Mouse (Mus musculus) spleen, adult 2 months (tissue): ENCODE data around the gene Ctnna3. TPM values are rescaled to one million over a fixed set of nuclear protein-coding genes. Genes with fewer than 3 reads are reported as not detected.

Experiments used
- DNase-seq, 2 experiments: peaks; one replicate each; pipeline versions ENCODE4 v3.0.0 to v3.0.0-alpha.2; 2012 to 2021; ENCODE audit warnings: low spot score in 2 of 2, low read depth in 1 of 2
- H3K27ac ChIP-seq: fragments of 200-500 bp; 2 replicates; pipeline ENCODE4 v1.5.1; 2012; ENCODE audit warnings: low read length, inconsistent platforms; ENCODE audit not compliant: insufficient read depth
- H3K27me3 ChIP-seq: fragments of 200-500 bp; 2 replicates; pipeline ENCODE4 v1.6.1; 2012; ENCODE audit warnings: mild to moderate bottlenecking, moderate library complexity, low read length, inconsistent platforms; ENCODE audit not compliant: control insufficient read depth, insufficient read depth
- H3K36me3 ChIP-seq: fragments of 200-500 bp; 2 replicates; pipeline ENCODE4 v1.6.1; 2012; ENCODE audit warnings: mild to moderate bottlenecking, low read length, inconsistent platforms; ENCODE audit not compliant: control insufficient read depth, insufficient read depth
- H3K4me1 ChIP-seq: fragments of 200-500 bp; 2 replicates; pipeline ENCODE4 v1.6.1; 2011; ENCODE audit warnings: inconsistent platforms; ENCODE audit not compliant: control insufficient read depth, insufficient read depth, insufficient read length
- H3K4me3 ChIP-seq: fragments of 200-500 bp; 2 replicates; pipeline ENCODE4 v1.5.1; 2011; ENCODE audit warnings: mild to moderate bottlenecking, inconsistent platforms; ENCODE audit not compliant: insufficient read depth, insufficient read length; ENCODE audit errors: extremely low read depth
- CTCF ChIP-seq: fragments of 200-500 bp; IDR thresholded peaks from 2 replicates; pipeline ENCODE4 v1.5.1; 2011; ENCODE audit warnings: mild to moderate bottlenecking, inconsistent platforms; ENCODE audit not compliant: insufficient read depth, insufficient read length, insufficient replicate concordance; ENCODE audit errors: extremely low read depth
- POLR2A ChIP-seq: fragments of 200-500 bp; IDR thresholded peaks from 2 replicates; pipeline ENCODE4 v1.6.1; 2011; ENCODE audit warnings: low read depth, low read length, inconsistent platforms
- WGBS: fragments of 180-500 bp; shearing (Covaris S2); methylation state at CpG from one replicate; pipeline ENCODE4 v1.1.7; 2018; 5-methylcytosine and 5-hydroxymethylcytosine counted together
- polyA plus RNA-seq: library from polyadenylated mRNA; depleted of rRNA; stranded (reverse); fragments of >200 nt; gene quantifications from 2 replicates; pipeline ENCODE4 v1.2.3, GENCODE M21; 2012

Ctnna3 gene
- polyA plus RNA-seq, 1 experiment: 0.07 TPM

GRCm38 (mm10) chr10:64278836-64279235 is 848.9 kb downstream of the Ctnna3 start:
- no peak for DNase-seq
- H3K27ac ChIP-seq: no peak overlapping the region
- H3K36me3 ChIP-seq: no peaks in the 10 kb centered on the region
- H3K4me1 ChIP-seq: no peaks in the 10 kb centered on the region
- no peak for TF ChIP-seq CTCF
- no peak overlapping the region for H3K4me3 ChIP-seq
- 83% methylated on average over 2 of the region's 2 CpGs for WGBS
- H3K27me3 ChIP-seq: no peaks in the 10 kb centered on the region

DNA sequence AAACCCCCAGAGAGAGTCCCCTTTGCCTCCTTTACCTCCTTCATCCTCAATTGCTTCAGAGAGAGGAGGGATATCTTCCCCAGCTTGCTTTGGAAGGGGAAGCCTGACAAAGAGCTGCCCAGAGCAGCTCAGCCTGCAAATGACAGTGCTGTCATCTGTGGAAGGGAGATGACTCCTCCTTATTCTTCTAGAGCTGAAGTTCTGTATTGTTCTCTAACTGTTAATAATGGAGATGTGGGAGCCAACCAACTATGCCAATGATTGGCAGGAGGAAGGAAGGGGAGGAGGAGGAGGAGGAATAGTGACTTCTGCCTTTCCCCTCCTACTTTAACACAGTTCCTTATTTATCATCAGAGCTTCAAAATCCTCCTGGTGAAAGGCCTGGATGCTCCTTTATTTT is 875.9 kb downstream of the Ctnna3 start:
- Histone ChIP-seq H3K4me3 (no peak overlapping the region), H3K4me1 (no peaks in the 10 kb centered on the region), H3K36me3 (no peaks in the 10 kb centered on the region), H3K27ac (no peak overlapping the region), H3K27me3 (no peaks in the 10 kb centered on the region)
- no peak for DNase-seq
- TF ChIP-seq POLR2A: no peak
- no peak for TF ChIP-seq CTCF

- WGBS: 82% methylated on average over 2 of the region's 2 CpGs
- no peak for DNase-seq
- H3K4me1 ChIP-seq: no peaks in the 10 kb centered on the region
- TF ChIP-seq POLR2A: no peak
- no peak overlapping the region for H3K27ac ChIP-seq
- H3K36me3 ChIP-seq: no peaks in the 10 kb centered on the region
- no peak overlapping the region for H3K4me3 ChIP-seq
- no peaks in the 10 kb centered on the region for H3K27me3 ChIP-seq
Observed at GRCm38 (mm10) chr10:64311622-64312292, 881.9 kb downstream of the Ctnna3 start.

DNA sequence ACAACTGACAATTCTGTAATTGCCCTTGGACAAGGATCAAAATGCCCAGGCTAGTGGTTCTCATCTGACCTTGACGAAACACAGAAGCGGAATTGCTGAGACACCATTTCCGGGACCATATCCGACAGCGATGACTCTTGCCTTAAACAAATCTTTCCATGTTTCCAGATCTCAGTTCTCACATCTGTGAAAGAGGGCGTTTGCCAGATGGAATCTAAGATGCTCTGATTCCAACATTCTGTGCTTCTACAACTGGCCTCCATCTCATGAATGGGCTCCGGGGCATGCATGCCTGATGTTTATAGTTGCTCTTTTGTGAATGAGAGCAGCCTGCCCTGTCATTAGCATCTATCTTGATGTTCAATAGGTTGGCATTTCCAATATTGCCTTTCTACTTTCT is 890.4 kb downstream of the Ctnna3 start:
- TF ChIP-seq POLR2A: no peak
- TF ChIP-seq CTCF: no peak
- WGBS: 89% methylated on average over 7 of the region's 7 CpGs
- Histone ChIP-seq H3K36me3 (no peaks in the 10 kb centered on the region), H3K27ac (no peak overlapping the region), H3K4me3 (no peak overlapping the region), H3K4me1 (no peaks in the 10 kb centered on the region), H3K27me3 (no peaks in the 10 kb centered on the region)
- no peak for DNase-seq

DNA sequence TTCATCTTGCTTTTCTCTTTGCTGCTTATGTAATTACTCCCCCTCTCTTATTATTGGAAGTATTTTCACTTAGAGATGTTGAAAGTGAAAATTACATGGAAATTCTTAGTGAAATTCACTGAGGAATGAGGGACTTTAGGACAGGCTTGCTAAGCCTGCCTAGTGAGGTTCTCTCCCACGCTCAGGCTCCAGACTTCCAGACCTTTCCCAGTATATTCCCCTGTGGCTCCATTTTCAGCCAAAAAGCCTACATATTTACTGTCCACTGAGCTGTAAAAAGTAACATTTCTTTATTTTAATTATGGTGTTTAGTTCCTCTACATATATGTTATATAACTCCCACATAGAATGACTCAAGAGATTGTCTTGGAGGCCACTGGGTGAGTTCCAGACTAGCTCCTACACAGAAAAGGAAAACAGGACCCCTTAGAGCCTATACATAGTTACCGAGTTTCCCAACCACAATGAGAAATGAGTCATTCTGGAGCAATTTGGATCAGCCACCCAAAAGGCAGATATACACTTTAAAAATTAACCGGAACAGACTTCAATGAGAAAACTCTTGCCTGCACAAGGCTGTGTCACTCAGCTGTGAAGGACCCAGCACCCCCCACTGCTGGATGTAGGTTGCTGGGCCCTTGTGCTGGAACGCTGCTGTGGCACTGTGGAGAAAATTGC is 912.9 kb downstream of the Ctnna3 start:
- Histone ChIP-seq H3K4me3 (no peak overlapping the region), H3K27ac (no peak overlapping the region), H3K4me1 (no peaks in the 10 kb centered on the region), H3K27me3 (no peaks in the 10 kb centered on the region), H3K36me3 (no peaks in the 10 kb centered on the region)
- TF ChIP-seq POLR2A (no peak), CTCF (no peak)
- DNase-seq: no peak
- WGBS: 74% methylated on average over 4 of the region's 4 CpGs

- no peaks in the 10 kb centered on the region for H3K36me3 ChIP-seq
- no peak overlapping the region for H3K27ac ChIP-seq
- no peaks in the 10 kb centered on the region for H3K4me1 ChIP-seq
- WGBS: 69% methylated on average over 3 of the region's 3 CpGs
- no peak for TF ChIP-seq POLR2A
- TF ChIP-seq CTCF: no peak
- no peak overlapping the region for H3K4me3 ChIP-seq
- no peaks in the 10 kb centered on the region for H3K27me3 ChIP-seq
- DNase-seq: no peak
Observed at GRCm38 (mm10) chr10:64373288-64373687, 943.4 kb downstream of the Ctnna3 start.

- Histone ChIP-seq H3K4me1 (no peaks in the 10 kb centered on the region), H3K36me3 (no peaks in the 10 kb centered on the region), H3K4me3 (no peak overlapping the region), H3K27ac (no peak overlapping the region), H3K27me3 (no peaks in the 10 kb centered on the region)
- 87% methylated on average over 4 of the region's 4 CpGs for WGBS
- TF ChIP-seq CTCF (no peak), POLR2A (no peak)
- DNase-seq: no peak
Observed at GRCm38 (mm10) chr10:64377751-64378150, 947.9 kb downstream of the Ctnna3 start.
